Mouse (Mus musculus): ENCODE results near the gene Cngb1. TPM values are rescaled to one million over a fixed set of nuclear protein-coding genes. Genes with fewer than 3 reads are reported as not detected.

Gene Cngb1
- total RNA-seq, 2 experiments from 2014 or later: 0.92 to 1.3 TPM

GRCm38 (mm10) chr8:95209924-95210323 is 96.5 kb downstream of the Cngb1 start:
- DNase-seq: peak; percentile 60
- intact Hi-C loops (cut with DNase I; ENCODE audit: low total_unique reads): loop anchor here (10.0 kb wide), 2 partner anchors 105 to 265 kb away; no protein-coding TSS in a partner anchor

GRCm38 (mm10) chr8:95205946-95206345 is 100.4 kb downstream of the Cngb1 start:
- no peak for DNase-seq
- intact Hi-C loops (cut with DNase I; ENCODE audit: low total_unique reads): loop anchor here (10.0 kb wide), 2 partner anchors 101 to 261 kb away; no protein-coding TSS in a partner anchor

GRCm38 (mm10) chr8:95204039-95204380 is 102.4 kb downstream of the Cngb1 start:
- intact Hi-C loops (cut with DNase I; ENCODE audit: low total_unique reads): loop anchor here (10.0 kb wide), 2 partner anchors 99 to 259 kb away; no protein-coding TSS in a partner anchor
- peak; percentile 66 for DNase-seq

GRCm38 (mm10) chr8:95203326-95204038 is 102.9 kb downstream of the Cngb1 start:
- intact Hi-C loops (cut with DNase I; ENCODE audit: low total_unique reads): loop anchor here (10.0 kb wide), 2 partner anchors 99 to 259 kb away; no protein-coding TSS in a partner anchor
- DNase-seq: no peak

GRCm38 (mm10) chr8:95202649-95203275 is 103.6 kb downstream of the Cngb1 start, which contains the start of gene Kifc3:
Kifc3 (minus strand) TSS chr8:95202812.
- intact Hi-C loops (cut with DNase I; ENCODE audit: low total_unique reads): loop anchor here (10.0 kb wide), 2 partner anchors 98 to 258 kb away; no protein-coding TSS in a partner anchor
- DNase-seq: peak; percentile 51

- intact Hi-C loops (cut with DNase I; ENCODE audit: low total_unique reads): loop anchor here (10.0 kb wide), 2 partner anchors 97 to 257 kb away; no protein-coding TSS in a partner anchor
- DNase-seq: no peak
Measured at GRCm38 (mm10) chr8:95202056-95202570, 104.3 kb downstream of the Cngb1 start.

GRCm38 (mm10) chr8:95201491-95201890 is 104.9 kb downstream of the Cngb1 start:
- no peak for DNase-seq
- intact Hi-C loops (cut with DNase I; ENCODE audit: low total_unique reads): loop anchor here (10.0 kb wide), 2 partner anchors 97 to 257 kb away; no protein-coding TSS in a partner anchor

GRCm38 (mm10) chr8:95200001-95200405 is 106.4 kb downstream of the Cngb1 start:
- no peak for DNase-seq
- intact Hi-C loops (cut with DNase I; ENCODE audit: low total_unique reads): loop anchor here (10.0 kb wide), 2 partner anchors 95 to 255 kb away; no protein-coding TSS in a partner anchor

GRCm38 (mm10) chr8:95195728-95196127 is 110.7 kb downstream of the Cngb1 start:
- intact Hi-C loops (cut with DNase I; ENCODE audit: low total_unique reads): no loop called here
- no peak for DNase-seq

GRCm38 (mm10) chr8:95191497-95192175 is 114.7 kb downstream of the Cngb1 start:
- DNase-seq: no peak
- intact Hi-C loops (cut with DNase I; ENCODE audit: low total_unique reads): no loop called here

Other genes with a start within 250 kb of the Cngb1 start
- gene Katnb1, start 225.4 kb downstream of the Cngb1 start, total RNA-seq (2021): 1 to 10 TPM; 5.4 to 7.5 TPM
- gene Kifc3, start 103.8 kb downstream of the Cngb1 start, total RNA-seq (2021): 10 to 100 TPM; 11.2 to 11.5 TPM
- gene Tepp, start 4.0 kb upstream of the Cngb1 start, total RNA-seq (2021): not detected
- 1 to 10 TPM; 5.4 to 6.1 TPM for gene Zfp319, start 25.4 kb upstream of the Cngb1 start, total RNA-seq (2021)
- gene Usb1, start 25.7 kb upstream of the Cngb1 start, total RNA-seq (2021): 1 to 10 TPM; 6.6 to 7.2 TPM
- gene Mmp15, start 45.7 kb upstream of the Cngb1 start, total RNA-seq (2021): 10 to 100 TPM; 21.3 to 35.9 TPM
- 10 to 100 TPM in 1 of 2 experiments, 1 to 10 TPM in 1; 9.7 to 13.1 TPM for gene Cfap20, start 128.3 kb upstream of the Cngb1 start, total RNA-seq (2021)
- 10 to 100 TPM; 22.4 to 30.3 TPM for gene Csnk2a2, start 183.5 kb upstream of the Cngb1 start, total RNA-seq (2021)
- not detected for gene Ccdc113, start 227.5 kb upstream of the Cngb1 start, total RNA-seq (2021)

Measured in gastrocnemius, postnatal 14 days (tissue).